Mouse (Mus musculus) lung, adult 2 months (tissue): Measurements from ENCODE around the gene Prr7.

Experiments used
- CTCF ChIP-seq: fragments of 200-500 bp; IDR thresholded peaks from 2 replicates; pipeline ENCODE4 v1.5.1; 2011; ENCODE audit warnings: mild to moderate bottlenecking, low read length, control low read depth; ENCODE audit not compliant: insufficient read depth
- POLR2A ChIP-seq: fragments of 200-500 bp; IDR thresholded peaks from 2 replicates; pipeline ENCODE4 v1.6.1; 2011; ENCODE audit warnings: low read depth, mild to moderate bottlenecking, control low read depth, low read length, borderline replicate concordance; ENCODE audit errors: extremely low read depth

- TF ChIP-seq POLR2A (no peak), CTCF (no peak)
These were observed 43.8 kb upstream of the Prr7 start for GRCm38 (mm10) chr13:55420018-55420932.
